Mouse (Mus musculus) lung, embryonic 16.5 days (tissue): ENCODE measurements around the gene Sdsl. TPM values are rescaled to one million over a fixed set of nuclear protein-coding genes. Genes with fewer than 3 reads are reported as not detected.
A peak's percentile ranks its signal among the peaks of the same experiment; 100 is the strongest.

Experiments used
- ATAC-seq: fragments of 200-750 bp; cut with Nextera tagmentation; 2 replicates; pipeline ENCODE4 v1.8.0; 2017; ENCODE audit warnings: low read depth, mild to moderate bottlenecking, moderate library complexity
- H3K27ac ChIP-seq: fragments of 300-500 bp; sonication (generic); 2 replicates; pipeline ENCODE4 v1.5.1; 2014; ENCODE audit warnings: mild to moderate bottlenecking, control low read depth, low read length
- H3K27me3 ChIP-seq: fragments of 300-500 bp; sonication (generic); 2 replicates; pipeline ENCODE4 v1.6.1; 2014; ENCODE audit warnings: low read depth, low read length, mixed read lengths; ENCODE audit not compliant: control insufficient read depth, insufficient read depth
- H3K36me3 ChIP-seq: fragments of 300-500 bp; sonication (generic); 2 replicates; pipeline ENCODE4 v1.6.1; 2014; ENCODE audit warnings: low read length; ENCODE audit not compliant: control insufficient read depth, insufficient read depth
- H3K4me1 ChIP-seq: fragments of 300-500 bp; sonication (generic); replicated peaks from 2 replicates; pipeline ENCODE4 v1.6.1; 2014; ENCODE audit warnings: low read length, mixed read lengths; ENCODE audit not compliant: control insufficient read depth, insufficient read depth
- H3K4me2 ChIP-seq: fragments of 300-500 bp; sonication (generic); 2 replicates; pipeline ENCODE4 v1.6.1; 2014; ENCODE audit warnings: low read depth, low read length, control low read depth
- H3K4me3 ChIP-seq: fragments of 300-500 bp; sonication (generic); 2 replicates; pipeline ENCODE4 v1.5.1; 2014; ENCODE audit warnings: mild to moderate bottlenecking, low read length, control low read depth
- H3K9ac ChIP-seq: fragments of 300-500 bp; sonication (generic); 2 replicates; pipeline ENCODE4 v1.6.1; 2014; ENCODE audit warnings: low read length, control low read depth
- H3K9me3 ChIP-seq: fragments of 300-500 bp; sonication (generic); 2 replicates; pipeline ENCODE4 v1.6.1; 2016; ENCODE audit warnings: low read length; ENCODE audit not compliant: control insufficient read depth
- WGBS: fragments of 180-500 bp; shearing (Covaris S2); extraction: QIAGEN DNeasy Blood & Tissue Kit; methylation state at CpG from one replicate; pipeline ENCODE4 v1.1.7; 2014; 5-methylcytosine and 5-hydroxymethylcytosine counted together
- polyA plus RNA-seq: library from polyadenylated mRNA; unstranded; fragments of >200 nt; fragmentation: Nextera tagmentation; extraction: Ambion mirVana; gene quantifications from 2 replicates; pipeline ENCODE4 v1.2.1, GENCODE M21; 2015

Gene Sdsl
- 7.7 and 8.1 TPM in 2 replicates for polyA plus RNA-seq

DNA sequence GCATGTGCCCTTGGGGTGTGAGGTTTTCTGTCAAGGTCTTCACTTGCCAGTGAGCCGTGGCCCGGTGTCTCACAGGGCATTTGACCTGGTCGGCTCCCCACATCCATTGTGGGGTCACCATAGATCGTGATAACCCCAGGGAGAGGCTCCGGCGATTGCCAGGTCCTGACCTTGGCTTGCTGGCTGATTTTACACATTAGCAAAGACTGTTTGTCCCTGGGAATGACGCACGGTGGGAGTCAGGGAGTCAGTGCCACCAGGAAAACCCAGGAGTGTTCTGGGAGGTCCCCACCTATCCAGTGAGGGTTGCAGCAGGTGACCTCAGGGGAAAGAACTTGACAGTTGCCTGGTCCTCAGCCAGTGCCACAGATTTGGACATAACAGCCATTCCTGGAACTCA, at the start of gene Sdsl:
TSS of gene Sdsl (minus strand) at position 41 of the 400 bp plus-strand sequence.
- Histone ChIP-seq H3K4me3 (no peak within 1 kb of the TSS), H3K27ac (no peak within 1 kb of the TSS), H3K4me2 (no peak within 1 kb of the TSS), H3K36me3 (no peaks in the 10 kb centered on the region), H3K9me3 (no peaks in the 10 kb centered on the region), H3K4me1 (peaks cover 5% of the 10 kb centered on the region), H3K27me3 (no peaks in the 10 kb centered on the region; the same call in 1 of the 2 replicates), H3K9ac (no peak within 1 kb of the TSS)
- ATAC-seq: no peak
- 56% methylated on average over 8 of the region's 8 CpGs for WGBS

DNA sequence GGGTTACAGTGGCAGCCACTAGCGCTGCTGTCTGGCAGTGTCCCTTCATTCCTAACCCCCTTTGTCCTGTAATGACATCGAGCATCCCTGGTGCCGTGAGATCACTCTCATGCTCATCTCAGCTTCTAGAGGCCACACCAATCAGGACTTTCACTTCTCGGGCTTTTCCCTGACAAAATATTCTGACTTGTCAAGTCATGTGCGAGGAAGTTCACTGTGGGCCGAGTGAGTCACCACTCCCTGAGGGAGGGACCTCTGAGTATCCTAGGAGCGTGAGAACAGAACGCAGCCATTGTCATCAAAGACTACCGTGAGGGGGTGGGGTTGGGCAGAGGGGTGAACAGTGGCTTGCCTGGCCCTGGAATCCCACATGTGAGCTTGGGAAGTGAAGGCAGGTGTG, 44.9 kb upstream of the Sdsl start:
- Histone ChIP-seq H3K4me3 (no peak overlapping the region), H3K36me3 (peaks cover 2% of the 10 kb centered on the region; the same call in 1 of the 2 replicates), H3K4me2 (no peak overlapping the region), H3K27ac (no peak overlapping the region), H3K9ac (no peak overlapping the region), H3K9me3 (no peaks in the 10 kb centered on the region), H3K4me1 (peaks cover 21% of the 10 kb centered on the region), H3K27me3 (no peaks in the 10 kb centered on the region)
- WGBS: 54% methylated on average over 9 of the region's 9 CpGs
- no peak for ATAC-seq

DNA sequence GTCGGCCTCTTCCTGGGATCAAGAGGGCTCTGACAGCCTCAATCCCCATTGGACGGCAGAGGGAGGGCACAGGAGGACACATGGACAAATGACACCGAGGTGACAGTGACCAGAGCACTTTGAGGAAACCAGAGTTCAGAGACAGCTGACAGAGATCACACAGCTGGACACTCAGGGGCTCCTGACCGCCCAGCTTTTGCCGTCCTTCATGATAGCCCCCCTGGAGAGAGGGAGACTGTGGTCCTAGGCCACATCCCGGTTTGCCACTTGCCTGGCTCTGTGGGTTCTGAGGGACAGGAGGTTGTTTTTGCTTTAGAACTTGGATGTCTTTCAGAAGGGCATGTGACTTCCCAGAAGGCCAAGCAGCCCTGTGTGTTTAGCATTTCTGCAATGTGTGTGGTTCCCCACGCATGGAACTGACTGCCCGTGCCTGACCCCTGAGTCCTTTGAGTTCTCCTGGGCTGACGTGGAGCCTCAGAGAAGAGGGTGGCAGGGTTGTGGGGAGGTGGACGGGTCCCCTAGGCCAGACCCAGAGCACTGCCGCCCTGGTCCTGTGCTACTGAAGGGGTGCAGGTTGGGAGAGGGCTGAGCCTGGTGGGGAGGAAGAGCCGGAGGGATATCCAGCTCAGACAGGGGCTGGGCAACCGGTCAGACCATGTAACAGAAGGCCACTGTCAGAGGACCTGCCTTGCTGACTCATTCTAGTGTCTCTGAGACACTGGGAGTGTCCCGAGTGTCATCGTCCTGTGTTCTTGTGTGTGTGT, 43.8 kb upstream of the Sdsl start:
- ATAC-seq: no peak
- no peak overlapping the region for H3K4me2 ChIP-seq
- H3K9ac ChIP-seq: no peak overlapping the region
- H3K27ac ChIP-seq: no peak overlapping the region
- H3K9me3 ChIP-seq: no peaks in the 10 kb centered on the region
- peaks cover 29% of the 10 kb centered on the region for H3K4me1 ChIP-seq
- no peak overlapping the region for H3K4me3 ChIP-seq
- H3K27me3 ChIP-seq: no peaks in the 10 kb centered on the region
- H3K36me3 ChIP-seq: no peaks in the 10 kb centered on the region
- WGBS: 53% methylated on average over 15 of the region's 15 CpGs

DNA sequence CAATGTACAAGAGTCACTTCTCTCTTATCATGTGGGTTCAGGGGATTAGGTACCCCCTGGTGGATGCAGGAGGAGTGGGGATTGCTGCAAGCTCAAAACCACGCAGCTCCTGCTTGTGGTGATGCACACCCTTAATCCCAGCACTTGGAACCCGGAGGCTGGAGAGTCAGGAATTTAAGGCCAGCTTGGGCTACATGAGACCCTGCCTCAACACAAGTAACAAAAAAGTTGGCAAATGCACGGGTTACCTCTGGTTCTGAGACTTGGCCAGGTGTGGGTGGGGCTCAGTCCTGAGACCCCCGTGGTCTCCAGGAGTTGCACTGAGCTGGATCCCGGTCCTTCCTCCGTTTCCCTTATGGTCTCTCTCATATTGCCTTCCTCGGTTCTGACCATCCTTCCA, 42.8 kb upstream of the Sdsl start:
- Histone ChIP-seq H3K27ac (peak overlapping the region; percentile 62; the same call in 1 of the 2 replicates), H3K27me3 (no peaks in the 10 kb centered on the region), H3K4me2 (no peak overlapping the region), H3K4me1 (peaks cover 34% of the 10 kb centered on the region), H3K36me3 (no peaks in the 10 kb centered on the region), H3K9ac (no peak overlapping the region), H3K9me3 (no peaks in the 10 kb centered on the region), H3K4me3 (no peak overlapping the region)
- 75% methylated on average over 7 of the region's 7 CpGs for WGBS
- no peak for ATAC-seq

DNA sequence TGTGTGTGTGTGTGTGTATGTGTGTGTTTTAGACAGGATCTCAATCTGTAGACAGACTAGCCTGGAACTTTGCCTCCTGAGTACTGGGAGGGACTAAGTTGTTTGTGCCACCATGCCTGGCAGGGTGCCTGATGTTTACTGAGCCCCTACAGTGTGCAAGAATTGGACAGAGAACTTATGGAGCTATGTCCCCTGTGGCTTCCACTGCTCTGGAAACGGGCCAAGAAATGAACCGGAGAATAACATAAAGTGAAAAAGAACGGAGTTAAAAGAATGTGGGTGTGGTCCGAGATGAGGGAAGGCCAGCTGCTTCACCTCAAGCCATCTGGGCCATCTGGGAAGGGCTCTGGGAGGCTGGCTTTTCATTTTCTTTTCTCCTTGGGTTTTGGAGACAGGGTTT, 42.1 kb upstream of the Sdsl start:
- Histone ChIP-seq H3K9me3 (no peaks in the 10 kb centered on the region), H3K36me3 (no peaks in the 10 kb centered on the region), H3K4me2 (no peak overlapping the region), H3K27me3 (no peaks in the 10 kb centered on the region), H3K4me3 (no peak overlapping the region), H3K27ac (peak overlapping the region; percentile 62), H3K9ac (no peak overlapping the region), H3K4me1 (peaks cover 34% of the 10 kb centered on the region)
- peak; percentile 64 for ATAC-seq
- WGBS: 4% methylated on average over 4 of the region's 4 CpGs

DNA sequence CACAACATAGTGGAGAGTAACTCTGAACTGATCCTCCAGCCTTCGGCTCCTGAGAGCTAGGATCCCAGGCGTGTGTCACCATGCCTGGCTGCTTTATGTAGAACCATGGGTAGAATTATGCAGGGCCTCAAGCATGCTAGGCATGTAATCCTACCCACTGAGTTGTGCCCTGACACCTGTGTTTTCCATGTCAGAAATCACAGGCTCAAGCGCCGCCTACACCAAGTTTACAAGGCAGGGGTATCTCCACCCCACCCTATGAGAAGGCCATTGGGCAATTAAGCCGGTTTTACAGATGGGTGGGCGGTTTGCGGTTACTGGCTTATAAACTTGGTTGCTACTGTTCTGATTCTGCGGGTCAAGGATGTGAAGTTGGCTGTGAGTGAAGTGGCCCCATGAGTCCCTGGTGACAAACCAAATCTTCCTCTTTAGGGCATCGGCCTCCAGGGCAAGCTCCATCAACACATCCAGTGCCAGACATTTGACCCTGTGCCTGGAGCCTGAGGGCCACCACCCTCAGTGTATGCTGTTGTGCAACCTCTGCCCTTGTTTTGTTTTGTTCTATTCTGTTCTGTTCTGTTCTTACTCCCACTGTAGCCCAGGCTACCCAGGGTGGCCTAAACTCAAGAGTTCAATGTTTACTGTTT, 41.5 kb upstream of the Sdsl start:
- Histone ChIP-seq H3K9ac (no peak overlapping the region), H3K4me3 (no peak overlapping the region), H3K4me1 (peaks cover 34% of the 10 kb centered on the region), H3K9me3 (no peaks in the 10 kb centered on the region), H3K27me3 (no peaks in the 10 kb centered on the region), H3K36me3 (no peaks in the 10 kb centered on the region), H3K27ac (peak overlapping the region; percentile 7; the same call in 1 of the 2 replicates), H3K4me2 (no peak overlapping the region)
- WGBS: 86% methylated on average over 9 of the region's 9 CpGs
- ATAC-seq: no peak

DNA sequence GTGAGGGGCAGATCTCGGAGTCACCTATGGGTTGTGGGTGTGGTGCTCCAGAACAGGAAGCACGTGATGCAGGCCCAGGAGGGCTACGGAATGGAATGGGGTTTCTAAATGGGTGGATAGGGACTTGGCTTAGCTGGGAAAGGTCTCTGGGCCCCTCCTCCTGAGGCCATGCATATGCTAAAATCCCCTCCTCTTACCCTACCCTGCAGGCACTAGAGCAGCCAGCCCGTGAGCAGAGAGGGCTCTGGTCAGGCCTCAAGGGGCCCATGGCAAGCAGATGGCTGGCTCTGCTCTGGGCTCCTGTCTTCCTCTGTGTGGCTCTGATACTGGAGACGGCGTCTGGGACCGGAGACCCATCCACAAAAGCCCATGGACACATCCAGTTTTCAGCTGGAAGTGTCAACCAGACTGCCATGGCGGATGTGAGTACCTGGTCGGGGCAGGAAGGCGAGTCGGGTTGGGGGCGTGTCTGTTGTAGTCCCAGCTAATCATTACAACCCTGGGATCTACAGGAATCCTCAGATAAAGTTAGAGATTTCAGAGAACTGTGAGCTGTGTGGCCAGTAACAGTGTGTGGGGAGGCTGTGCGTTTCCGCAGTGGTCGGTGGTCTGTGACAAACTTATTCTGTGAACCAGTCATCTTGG, 40.4 kb upstream of the Sdsl start:
- 62% methylated on average over 15 of the region's 15 CpGs for whole genome bisulfite sequencing
- H3K4me1 ChIP-seq: peaks cover 34% of the 10 kb centered on the region
- no peak for ATAC-seq
- H3K9ac ChIP-seq: no peak overlapping the region
- no peaks in the 10 kb centered on the region for H3K27me3 ChIP-seq
- no peak overlapping the region for H3K27ac ChIP-seq
- H3K36me3 ChIP-seq: no peaks in the 10 kb centered on the region
- H3K4me3 ChIP-seq: no peak overlapping the region
- no peak overlapping the region for H3K4me2 ChIP-seq
- no peaks in the 10 kb centered on the region for H3K9me3 ChIP-seq

DNA sequence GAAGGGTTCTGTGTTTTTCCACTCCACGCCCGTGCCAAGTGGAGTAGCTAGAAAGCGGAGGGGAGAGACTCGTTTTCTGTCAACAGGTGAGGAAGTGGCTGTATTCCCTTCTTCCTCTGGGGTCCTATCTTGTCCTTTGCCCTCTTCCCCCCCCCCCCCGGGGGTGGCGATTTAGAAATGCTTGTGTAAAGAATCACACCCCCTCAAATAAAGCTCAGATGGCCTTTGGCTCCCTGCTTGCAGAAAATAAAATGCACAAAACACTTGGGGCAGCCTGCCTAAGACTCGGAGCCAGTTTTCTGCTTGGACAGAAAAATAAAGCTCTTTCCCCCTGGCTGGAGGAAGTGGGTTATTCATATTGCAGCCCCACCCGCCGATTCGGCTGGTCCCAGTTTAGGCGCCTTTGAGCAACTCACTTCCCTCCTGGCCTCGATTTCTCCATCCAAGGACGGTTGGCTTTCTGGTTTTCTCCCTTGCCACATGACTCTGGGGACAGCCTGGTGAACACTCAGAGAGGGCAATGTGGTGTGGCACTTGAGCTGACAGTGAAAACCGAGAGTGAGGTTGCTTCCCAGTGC, 39.1 kb upstream of the Sdsl start:
- H3K9me3 ChIP-seq: no peaks in the 10 kb centered on the region
- H3K4me1 ChIP-seq: peaks cover 34% of the 10 kb centered on the region
- peak overlapping the region; percentile 73 for H3K9ac ChIP-seq
- ATAC-seq: no peak; the same call in 1 of the 2 replicates
- no peak overlapping the region for H3K27ac ChIP-seq
- H3K4me3 ChIP-seq: peak overlapping the region; percentile 67
- 18% methylated on average over 14 of the region's 14 CpGs for WGBS
- H3K4me2 ChIP-seq: peak overlapping the region; percentile 91
- no peaks in the 10 kb centered on the region for H3K27me3 ChIP-seq
- H3K36me3 ChIP-seq: no peaks in the 10 kb centered on the region
